Mouse (Mus musculus) cerebellum, postnatal 14 days (tissue): ENCODE measurements around the gene Bid.
"Not testable (repeated sequence)": the region's sequence is repeated elsewhere in the genome, so short reads cannot be mapped to it uniquely, and the experiment has no call there.

Experiments used
- DNase-seq, 2 experiments: peaks; one replicate each; pipeline ENCODE4 v3.0.0; 2021; ENCODE audit warnings: mixed read lengths in 2 of 2

Bid gene

DNA sequence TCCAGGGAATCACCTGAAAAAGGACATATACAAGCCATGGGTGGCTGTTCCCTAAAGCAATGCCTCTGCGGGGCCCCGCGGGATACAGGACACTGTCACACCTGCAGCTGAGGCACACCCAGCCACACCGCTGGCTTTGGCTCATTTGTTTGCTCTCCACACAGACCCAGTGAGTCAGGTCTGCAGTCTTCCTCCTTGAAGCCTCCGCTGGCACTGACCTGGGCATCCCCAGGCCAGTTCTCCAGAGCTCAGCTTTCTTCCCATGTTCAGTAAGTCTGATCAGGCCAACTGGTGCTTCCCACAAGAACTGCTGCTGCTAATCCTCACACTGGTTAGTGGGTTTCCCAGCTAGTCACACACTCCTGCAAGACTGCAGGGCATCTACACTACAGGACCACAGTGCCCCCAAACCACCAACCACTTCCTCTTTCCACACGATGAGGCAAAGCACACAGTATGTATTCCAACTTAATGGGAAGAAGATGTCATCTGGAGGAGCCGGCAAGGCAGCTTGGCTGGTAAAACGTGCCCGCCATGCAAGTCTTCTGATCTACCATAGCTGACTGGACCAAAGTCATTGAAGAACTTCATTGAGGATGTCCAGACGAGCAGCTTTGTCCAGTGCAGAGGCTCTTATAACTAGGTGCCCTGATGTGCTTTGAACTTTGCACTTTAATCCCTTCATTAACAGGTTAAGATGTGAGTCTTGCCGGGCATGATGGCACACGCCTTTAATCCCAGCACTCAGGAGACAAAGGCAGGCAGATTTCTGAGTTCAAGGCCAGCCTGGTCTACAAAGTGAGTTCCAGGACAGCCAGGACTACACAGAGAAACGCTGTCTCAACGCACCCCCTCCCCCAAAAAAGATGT, 14.6 kb downstream of the Bid start:
- no peak for DNase-seq

DNA sequence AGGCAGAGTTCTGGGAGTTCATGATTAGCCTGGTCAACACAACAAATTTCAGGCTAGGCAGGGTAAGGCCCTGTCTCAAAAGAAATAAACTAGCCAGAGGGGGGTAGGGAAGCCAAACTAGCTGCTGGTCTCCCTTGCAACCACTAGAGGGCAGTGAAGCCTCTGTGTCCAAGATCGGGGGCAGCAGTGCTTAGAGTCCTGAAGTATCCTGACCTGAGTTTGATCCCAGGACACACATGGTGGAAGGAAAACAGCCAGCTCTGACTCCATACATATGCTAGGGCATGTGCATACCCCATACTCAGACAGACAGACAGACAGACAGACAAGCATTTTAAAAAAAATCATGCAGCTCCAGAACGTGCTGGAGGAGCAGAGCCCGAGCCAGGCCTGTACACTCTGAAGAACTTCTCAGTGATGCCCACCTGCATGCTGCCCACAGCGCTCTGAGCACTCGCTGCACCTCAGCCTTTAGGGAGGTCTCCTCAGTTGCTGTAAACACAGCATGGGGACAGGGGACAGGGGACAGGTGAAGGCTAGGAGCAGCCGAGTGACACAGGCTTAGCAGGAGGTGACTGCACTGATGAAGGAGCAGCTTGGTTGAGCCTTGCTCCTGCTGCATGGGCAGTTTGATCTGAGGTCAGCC, 18.3 kb downstream of the Bid start:
- peak; percentile 64 to 65 for DNase-seq

DNA sequence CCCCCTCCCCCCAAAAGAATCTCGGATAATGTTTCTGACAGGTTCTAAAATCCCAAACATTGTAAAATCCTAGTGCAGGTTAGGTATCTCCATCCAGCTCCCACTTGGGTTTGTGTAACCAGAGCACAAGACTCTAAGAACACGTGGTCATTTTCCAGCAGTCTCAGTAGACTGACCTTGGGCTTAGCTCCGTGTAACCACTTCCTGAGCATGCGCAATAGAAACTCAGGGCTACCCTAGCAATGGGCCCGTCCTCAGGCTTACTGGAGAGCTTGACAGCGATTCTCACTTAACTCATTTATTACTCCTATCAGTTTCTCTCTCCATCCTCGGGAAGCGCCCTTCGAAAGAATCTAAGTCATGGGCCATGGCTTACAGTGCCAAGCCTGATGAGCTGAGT, 22.1 kb downstream of the Bid start:
- no peak for DNase-seq

DNA sequence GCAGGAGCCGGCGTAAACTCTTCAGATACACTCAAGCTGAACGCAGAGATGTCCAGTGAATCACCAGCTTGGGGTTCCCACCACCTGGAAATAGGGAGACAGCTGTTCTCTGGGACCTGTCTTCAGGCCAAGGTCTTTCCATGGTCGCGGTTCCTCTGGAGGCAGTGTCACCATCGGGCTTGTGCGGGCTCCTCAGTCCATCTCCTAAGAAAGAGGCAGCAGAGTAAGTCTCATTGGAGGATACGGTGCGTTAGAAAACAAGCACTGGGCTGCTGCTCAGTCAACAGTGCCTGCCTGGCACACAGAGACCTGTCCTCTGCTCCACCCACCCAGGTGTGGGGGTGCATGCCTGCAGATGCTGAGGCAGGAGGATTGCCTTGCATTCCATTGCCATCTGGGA, 22.6 kb downstream of the Bid start:
- DNase-seq, result no peak

DNA sequence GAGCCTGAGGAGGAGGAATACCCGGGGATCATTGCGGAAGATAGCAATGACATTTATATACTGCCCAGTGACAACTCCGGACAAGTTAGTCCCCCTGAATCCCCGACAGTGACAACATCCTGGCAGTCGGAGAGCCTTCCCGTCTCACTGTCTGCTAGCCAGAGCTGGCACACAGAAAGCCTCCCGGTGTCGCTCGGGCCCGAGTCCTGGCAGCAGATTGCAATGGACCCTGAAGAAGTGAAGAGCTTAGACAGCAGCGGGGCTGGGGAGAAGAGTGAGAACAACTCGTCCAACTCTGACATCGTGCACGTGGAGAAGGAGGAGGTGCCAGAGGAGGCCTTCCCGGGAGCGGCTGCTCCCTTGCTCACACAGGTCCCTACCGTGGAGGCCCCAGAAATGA, 30.0 kb downstream of the Bid start:
- DNase-seq, result peak; percentile 66 to 78

DNA sequence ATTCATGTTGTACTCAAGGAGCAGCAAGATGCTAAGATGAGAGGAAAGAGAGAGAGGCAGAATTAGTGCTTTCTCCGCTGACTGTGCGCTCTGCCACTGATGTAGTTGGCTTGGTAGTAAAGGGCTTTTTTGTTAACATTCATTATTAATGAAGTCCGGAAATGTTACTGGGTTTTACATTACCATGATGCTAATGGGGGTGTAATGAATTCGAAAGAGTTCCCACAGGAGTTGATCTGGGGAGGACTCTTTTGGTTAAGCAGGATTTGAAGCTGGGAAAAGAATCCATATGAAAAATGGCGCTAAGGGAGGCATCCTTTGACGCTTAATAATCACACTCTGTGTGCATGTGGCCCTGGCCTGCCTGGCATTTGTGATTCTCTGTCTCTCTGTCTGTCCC, 32.2 kb downstream of the Bid start:
- DNase-seq, result no peak

DNA sequence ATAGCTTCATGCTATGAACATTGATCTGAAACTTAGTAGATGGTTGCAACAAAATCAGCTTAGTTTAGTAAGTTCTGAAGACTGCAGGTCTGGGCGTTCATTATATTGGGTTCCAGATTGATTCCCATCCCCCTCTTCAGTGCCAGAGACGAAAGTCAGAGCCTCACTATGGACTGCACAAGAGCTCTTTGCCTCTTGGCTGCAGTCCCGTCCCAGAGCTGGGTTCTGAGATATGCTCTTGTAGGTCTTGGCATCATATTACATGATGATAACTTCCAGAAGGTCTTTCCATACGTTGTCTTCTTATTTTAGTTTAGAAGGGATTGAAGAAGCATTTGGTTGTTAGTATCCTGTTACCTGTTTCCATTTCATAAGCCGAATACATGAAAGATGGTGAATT, 37.6 kb downstream of the Bid start:
- no peak for DNase-seq

DNA sequence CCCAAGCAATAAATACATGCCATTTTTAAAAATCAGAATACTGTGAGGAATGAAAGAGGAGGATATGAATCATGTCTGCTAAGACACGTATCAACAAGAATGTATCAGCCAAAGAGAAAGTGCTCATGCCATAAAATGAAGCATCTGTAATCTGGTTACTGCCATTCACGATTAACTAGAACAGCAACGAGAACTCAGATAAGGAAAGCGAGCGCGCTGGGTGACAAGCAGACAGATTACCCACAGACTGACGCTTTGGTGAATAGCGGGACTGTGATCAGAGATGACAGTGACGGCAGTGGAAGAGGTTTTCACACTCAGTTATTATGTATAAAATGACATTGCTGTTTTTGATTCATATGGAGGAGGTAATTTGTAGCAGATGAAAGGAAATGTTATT, 42.8 kb downstream of the Bid start:
- DNase-seq, result no peak

DNA sequence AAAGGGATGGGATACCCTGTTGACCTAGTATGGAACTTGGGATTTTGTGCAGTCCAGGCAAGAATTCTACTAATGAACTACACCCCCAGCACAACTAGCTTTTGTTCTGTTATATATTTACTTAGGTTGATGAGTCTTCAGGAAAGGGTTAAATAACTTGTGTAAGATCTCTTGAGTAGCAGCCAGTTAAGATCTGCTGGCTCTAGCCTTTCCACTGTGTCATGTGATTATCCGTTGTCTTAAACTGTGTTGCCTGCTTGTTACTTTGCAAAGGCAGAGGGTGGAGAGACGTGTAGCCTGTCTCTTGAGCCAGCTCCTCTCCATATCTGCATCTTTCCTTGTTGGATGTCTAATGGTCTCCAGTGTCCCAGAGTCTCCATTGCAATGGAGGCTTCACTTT, 45.4 kb downstream of the Bid start:
- no peak for DNase-seq

DNA sequence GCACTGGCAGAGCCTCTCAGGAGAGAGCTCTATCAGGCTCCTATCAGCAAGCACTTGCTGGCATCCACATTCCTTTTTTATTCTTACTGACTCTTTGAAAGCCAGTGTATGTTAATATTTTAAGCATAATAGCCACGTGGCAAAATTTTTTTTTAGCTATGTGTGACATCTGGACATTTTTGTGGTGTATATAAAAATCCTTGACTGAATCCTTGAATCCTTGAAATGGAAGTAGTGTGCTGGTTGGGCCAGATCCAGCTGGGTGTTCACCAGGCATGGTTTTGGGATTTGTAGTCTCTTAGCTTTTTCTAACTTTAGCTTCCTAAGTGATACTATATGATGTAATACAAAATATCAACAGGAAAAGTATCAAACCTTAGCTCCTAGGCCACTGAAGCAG, 47.8 kb downstream of the Bid start:
- no peak for DNase-seq

DNA sequence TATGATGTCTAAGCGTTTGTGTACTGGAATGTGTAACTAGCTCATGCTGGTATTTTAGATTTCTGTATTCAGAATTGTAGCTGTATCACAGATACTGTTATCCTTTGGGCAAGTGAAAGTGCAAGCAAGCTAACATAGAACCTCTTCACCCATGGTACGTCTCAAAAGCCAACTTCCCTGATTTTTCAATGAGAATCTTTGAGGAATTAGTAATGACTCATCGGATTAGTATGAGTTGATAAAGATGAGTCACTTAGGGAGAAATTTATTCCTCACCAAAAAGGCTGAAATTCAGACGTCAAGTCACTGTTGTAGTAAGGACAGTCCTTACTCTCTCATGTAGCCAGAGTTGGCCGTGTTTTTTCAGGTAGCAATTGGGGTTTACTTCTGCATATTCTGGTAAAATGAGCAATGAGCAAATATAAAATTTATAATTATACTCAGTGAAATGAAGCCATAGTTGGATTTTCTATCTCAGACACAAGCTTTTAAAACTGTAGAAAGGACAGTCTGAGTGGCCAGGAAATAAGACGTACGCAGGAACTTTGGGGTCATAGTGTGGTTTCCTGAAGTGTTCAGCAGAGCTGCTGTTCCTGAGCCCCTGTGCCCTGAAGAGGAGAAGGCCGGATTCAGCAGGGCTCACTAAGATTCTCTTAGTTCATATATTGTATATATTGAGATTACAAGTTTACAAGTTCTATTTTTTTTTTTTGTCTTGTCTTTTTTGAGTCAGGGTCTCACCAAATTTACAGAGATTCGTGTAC, 50.4 kb downstream of the Bid start:
- no peak for DNase-seq

DNA sequence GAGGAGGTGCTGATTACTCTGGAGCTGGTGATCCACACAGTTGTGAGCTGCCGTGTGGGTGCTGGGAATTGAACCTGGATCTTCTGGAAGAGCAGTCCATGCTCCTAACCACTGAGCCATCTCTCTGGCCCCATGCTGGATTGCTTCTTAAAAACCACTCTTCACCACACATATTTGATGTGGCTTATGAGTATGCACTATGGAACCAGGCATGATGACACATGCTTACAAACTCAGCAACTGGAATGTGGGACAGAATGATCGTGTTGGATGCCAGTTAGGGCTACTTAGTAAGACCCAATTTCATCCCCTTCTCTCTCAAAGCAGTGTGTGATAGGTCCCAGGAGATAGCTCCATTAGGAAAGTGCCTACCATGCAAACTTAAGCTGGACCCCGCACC, 56.6 kb downstream of the Bid start:
- DNase-seq, result no peak

DNA sequence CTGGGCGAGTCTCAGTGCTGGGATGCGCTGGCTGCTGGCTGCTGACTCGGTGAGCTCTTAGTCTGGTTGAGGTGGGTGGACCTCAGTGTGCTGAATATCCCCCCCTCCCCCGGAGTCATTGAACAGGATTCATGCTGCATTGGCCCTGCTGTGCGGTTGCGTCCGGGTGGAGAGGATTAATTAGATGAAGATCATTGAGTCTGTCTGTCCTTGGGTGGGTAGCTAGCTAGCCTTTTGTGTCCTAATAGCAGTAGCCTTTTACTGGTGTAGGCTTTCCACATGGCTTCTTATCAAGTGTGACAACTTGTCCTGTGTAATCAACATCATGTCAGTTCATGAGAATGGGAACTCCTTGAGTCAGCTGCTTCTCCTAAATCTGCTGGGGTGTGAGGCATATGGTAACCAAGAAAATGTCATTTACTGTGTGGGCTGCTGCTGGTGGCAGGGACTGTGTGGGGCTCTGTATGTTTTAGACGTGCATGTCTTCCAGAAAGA, 58.4 kb downstream of the Bid start:
- peak; percentile 61 to 77 for DNase-seq

DNA sequence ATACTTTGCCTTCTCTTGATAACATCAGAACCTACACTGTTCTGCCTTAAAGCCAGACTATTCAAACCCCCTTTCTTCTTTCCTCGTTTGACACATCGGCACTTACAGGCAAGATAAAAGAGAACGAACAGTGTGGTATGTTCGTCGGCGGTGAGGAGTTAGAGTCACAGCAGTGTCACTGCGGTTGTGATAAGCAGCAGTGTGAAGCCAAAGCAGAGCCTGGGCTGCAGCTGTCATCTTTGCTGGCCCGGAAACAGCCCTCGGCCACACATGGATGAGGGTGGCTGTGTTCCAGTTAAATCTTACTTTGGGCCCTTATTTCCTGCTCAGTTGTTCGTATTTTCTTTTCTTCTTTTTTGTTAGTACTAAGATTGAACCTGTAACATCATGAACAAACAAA, 62.2 kb downstream of the Bid start:
- DNase-seq, result peak in 1 of 2 experiments; percentile 29

DNA sequence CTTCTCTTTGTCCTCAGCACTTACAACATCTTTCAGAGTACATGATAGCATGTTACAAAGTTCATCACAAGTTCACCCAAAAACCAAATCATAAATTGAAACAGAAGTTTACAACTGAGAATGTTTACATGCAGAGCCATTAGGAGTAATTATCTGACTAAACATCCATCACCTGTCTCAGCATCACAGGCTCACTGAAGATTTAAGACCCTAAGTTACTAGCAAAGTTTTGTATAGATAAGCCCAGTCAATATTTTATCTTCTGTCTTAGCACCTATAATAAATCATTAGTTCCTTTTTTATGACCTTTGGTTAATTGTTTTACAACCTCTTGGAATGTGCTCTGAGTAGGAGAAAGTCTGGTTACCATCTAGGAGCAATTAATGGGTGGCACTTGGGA, 65.9 kb downstream of the Bid start:
- not testable (repeated sequence) for DNase-seq
